Mouse (Mus musculus) testis, adult 2 months (tissue): ENCODE data around the gene Acaca. TPM values are rescaled to one million over a fixed set of nuclear protein-coding genes. Genes with fewer than 3 reads are reported as not detected.

Source experiments
- H3K27ac ChIP-seq: fragments of 200-500 bp; 2 replicates; pipeline ENCODE4 v1.5.1; 2012; ENCODE audit warnings: low read depth, low read length; ENCODE audit not compliant: control insufficient read depth, insufficient read depth
- H3K27me3 ChIP-seq: fragments of 200-500 bp; 2 replicates; pipeline ENCODE4 v1.6.1; 2012; ENCODE audit warnings: mild to moderate bottlenecking, low read length, moderate library complexity; ENCODE audit not compliant: control insufficient read depth, insufficient read depth
- H3K36me3 ChIP-seq: fragments of 200-500 bp; 2 replicates; pipeline ENCODE4 v1.6.1; 2012; ENCODE audit warnings: mild to moderate bottlenecking, low read length; ENCODE audit not compliant: control insufficient read depth, insufficient read depth
- H3K4me1 ChIP-seq: fragments of 200-500 bp; 2 replicates; pipeline ENCODE4 v1.6.1; 2012; ENCODE audit warnings: low read length; ENCODE audit not compliant: control insufficient read depth, insufficient read depth
- H3K4me3 ChIP-seq: fragments of 200-500 bp; 2 replicates; pipeline ENCODE4 v1.5.1; 2012; ENCODE audit warnings: low read depth, mild to moderate bottlenecking, low read length, moderate library complexity, mixed read lengths; ENCODE audit not compliant: control insufficient read depth
- CTCF ChIP-seq: fragments of 200-500 bp; IDR thresholded peaks from 2 replicates; pipeline ENCODE4 v1.5.1; 2012; ENCODE audit warnings: low read depth, mild to moderate bottlenecking, inconsistent platforms, low read length, moderate library complexity; ENCODE audit not compliant: control insufficient read depth, insufficient read depth, insufficient replicate concordance
- POLR2A ChIP-seq: fragments of 200-500 bp; IDR thresholded peaks from 2 replicates; pipeline ENCODE4 v1.6.1; 2012; ENCODE audit warnings: low read depth, mild to moderate bottlenecking, inconsistent platforms, low read length, moderate library complexity; ENCODE audit not compliant: control insufficient read depth
- polyA plus RNA-seq: library from polyadenylated mRNA; depleted of rRNA; stranded (reverse); fragments of >200 nt; gene quantifications from 2 replicates; pipeline ENCODE4 v1.2.3, GENCODE M21; 2012

Gene Acaca
- polyA plus RNA-seq, 1 experiment, result 11.2 TPM

DNA sequence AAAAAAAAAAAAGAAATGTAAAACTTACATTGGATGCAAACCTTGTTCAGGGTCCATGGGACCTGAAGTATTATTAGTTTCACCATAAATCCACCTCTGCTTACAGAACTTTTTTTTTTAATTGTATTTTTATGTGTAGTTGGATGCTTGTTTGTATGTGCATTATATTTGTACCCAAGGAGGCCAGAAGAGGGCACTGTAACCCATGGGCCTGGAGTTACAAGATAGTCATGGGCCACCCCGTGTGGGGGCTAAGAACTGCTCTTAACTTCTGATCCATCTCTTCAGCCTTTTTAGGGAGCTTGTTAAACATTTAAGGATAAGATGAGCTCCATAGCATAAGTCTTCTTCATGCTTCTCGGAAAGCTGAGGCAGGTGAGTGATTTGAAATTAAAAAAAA is 21.4 kb downstream of the Acaca start:
- Histone ChIP-seq H3K27me3 (no peaks in the 10 kb centered on the region), H3K4me3 (no peak overlapping the region), H3K27ac (no peak overlapping the region), H3K36me3 (no peaks in the 10 kb centered on the region), H3K4me1 (no peaks in the 10 kb centered on the region)
- TF ChIP-seq CTCF (no peak), POLR2A (no peak)

DNA sequence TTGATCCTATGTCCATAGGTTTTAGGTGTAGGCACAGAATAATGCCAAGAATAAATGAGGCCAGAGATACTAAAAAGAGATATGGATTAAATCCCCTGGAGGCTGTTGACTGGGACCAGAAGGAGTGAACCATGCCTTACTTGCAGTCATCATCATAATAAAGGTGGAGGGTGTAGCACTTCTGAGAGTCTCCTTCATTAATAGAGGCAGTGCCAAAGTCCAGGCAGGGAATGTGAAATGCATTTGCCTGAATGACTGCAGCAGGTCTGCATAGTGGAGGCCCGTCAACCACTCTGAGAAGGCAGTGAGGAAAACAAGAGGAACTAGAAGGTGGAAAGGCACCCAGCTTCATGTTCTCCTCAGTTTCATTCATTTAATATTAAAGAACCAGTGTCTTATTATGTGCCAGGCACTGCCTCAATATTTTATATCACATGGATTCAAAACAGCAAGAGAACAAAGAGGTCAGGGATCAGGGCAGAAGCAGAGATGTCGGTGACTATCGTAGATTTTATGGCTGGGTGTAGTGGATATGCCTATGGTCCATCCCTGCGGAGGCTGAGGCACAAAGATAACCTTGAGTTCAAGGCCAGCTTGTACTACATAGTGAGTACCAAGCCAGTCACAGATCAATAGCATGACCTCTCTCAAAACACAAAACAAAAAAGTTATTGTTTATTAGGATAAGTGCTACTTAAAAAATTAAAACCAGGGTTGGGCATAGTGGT is 27.2 kb downstream of the Acaca start:
- no peaks in the 10 kb centered on the region for H3K36me3 ChIP-seq
- TF ChIP-seq CTCF, result no peak
- no peak for TF ChIP-seq POLR2A
- H3K4me3 ChIP-seq, result no peak overlapping the region
- no peaks in the 10 kb centered on the region for H3K4me1 ChIP-seq
- no peak overlapping the region for H3K27ac ChIP-seq
- H3K27me3 ChIP-seq, result no peaks in the 10 kb centered on the region

DNA sequence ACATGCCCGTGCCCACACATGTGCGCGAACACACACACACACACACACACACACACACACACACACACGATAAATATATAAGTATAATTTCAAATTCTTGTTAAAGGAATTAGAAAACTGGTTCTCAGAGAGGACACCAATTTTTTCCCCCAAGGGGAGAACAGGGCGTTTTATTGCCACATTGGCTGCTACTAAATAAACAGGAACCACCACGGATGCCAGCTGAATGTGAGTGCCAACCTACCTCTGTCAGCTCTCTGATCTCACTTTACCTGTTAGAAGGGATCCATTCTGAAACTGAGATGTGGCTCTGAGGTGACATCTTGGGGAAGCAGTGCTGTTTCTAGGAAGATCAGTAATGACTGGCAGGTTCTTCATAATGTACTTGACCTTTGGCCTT is 34.7 kb downstream of the Acaca start:
- Histone ChIP-seq H3K27me3 (no peaks in the 10 kb centered on the region), H3K4me1 (no peaks in the 10 kb centered on the region), H3K36me3 (no peaks in the 10 kb centered on the region), H3K4me3 (no peak overlapping the region), H3K27ac (no peak overlapping the region)
- no peak for TF ChIP-seq CTCF

DNA sequence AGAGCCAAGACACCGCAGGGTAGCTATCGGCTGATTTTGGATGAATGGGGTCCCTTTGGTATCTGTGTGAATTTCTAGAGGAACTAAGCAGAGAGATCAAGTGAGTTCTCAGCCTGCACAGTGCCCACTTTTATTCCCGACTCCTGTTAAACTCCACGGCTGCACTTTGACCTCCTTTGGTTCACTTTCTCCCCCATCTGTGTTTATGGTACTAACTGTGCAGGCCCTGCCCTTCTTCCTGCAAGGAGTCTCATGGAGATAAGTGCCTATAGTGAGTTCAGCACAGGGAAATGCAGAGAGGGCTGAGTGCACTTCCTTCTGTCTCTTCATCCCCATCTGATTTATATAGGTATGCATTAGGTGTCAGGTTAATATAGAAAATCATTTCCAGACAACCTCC is 35.1 kb downstream of the Acaca start:
- no peak for TF ChIP-seq POLR2A
- TF ChIP-seq CTCF, result no peak

DNA sequence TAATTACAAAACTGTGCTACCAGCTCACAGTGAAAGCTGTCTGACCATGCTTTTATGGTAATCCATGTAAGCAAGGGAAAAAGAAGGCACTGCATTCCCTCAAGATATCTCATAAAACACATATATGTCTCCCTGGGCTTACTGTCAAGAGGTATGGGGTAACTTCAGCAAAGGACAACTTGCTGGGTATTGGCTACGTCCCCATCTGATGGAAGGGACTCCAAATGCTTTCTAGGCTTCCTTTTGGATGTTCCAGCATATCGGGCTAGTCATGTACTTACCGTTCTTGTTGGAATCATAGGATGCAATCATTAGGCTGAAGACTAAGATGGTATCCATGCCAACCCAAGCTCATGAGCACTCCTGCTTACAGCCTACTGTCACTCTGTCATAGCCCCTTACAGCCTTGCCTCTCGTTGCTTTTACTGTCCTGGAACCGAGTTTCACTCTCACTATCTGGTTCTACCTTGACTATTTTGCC is 37.6 kb downstream of the Acaca start, which contains the start of gene Gm11437:
Gene Gm11437, minus strand, starts transcription at position 431 of the 481 bp plus-strand sequence.
- no peaks in the 10 kb centered on the region for H3K36me3 ChIP-seq
- H3K27ac ChIP-seq, result no peak within 1 kb of the TSS
- H3K27me3 ChIP-seq, result no peaks in the 10 kb centered on the region
- no peak within 1 kb of the TSS for H3K4me3 ChIP-seq
- no peak for TF ChIP-seq POLR2A
- no peak for TF ChIP-seq CTCF
- H3K4me1 ChIP-seq, result no peaks in the 10 kb centered on the region

More for the DNA sequence above, 35.1 kb downstream of the Acaca start:
- Histone ChIP-seq H3K36me3 (no peaks in the 10 kb centered on the region), H3K4me1 (no peaks in the 10 kb centered on the region), H3K4me3 (no peak overlapping the region), H3K27ac (no peak overlapping the region), H3K27me3 (no peaks in the 10 kb centered on the region)

DNA sequence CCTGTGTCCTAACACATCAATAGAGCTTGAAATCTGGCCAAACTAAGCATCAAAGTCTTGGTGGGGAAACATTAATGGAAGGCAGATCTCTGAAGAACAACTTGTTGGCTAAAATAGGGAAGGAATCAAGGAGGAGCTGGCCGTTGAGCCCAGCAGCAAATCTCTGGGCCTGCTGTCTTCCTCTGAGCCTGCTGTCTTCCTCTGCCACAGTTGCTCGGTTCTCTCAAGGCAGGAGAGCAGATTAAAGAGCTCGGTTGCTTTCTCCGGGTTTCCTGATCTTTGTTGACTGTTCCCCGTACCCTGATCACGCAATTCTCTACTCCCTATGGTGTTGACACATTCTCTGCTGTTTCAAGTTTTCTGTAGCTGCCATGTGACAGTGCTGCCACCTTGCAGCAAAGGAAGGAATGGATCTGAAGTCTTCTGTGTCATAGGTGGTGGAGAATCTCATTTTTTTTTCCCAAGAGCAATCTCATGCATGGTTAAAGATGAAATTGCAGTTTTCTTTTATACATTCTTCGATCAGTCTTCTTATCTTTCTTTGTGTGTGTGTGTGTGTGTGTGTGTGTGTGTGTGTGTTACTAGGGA is 39.3 kb downstream of the Acaca start:
- TF ChIP-seq CTCF (no peak), POLR2A (no peak)
- Histone ChIP-seq H3K36me3 (no peaks in the 10 kb centered on the region), H3K27ac (no peak overlapping the region), H3K27me3 (no peaks in the 10 kb centered on the region), H3K4me3 (no peak overlapping the region), H3K4me1 (no peaks in the 10 kb centered on the region)

DNA sequence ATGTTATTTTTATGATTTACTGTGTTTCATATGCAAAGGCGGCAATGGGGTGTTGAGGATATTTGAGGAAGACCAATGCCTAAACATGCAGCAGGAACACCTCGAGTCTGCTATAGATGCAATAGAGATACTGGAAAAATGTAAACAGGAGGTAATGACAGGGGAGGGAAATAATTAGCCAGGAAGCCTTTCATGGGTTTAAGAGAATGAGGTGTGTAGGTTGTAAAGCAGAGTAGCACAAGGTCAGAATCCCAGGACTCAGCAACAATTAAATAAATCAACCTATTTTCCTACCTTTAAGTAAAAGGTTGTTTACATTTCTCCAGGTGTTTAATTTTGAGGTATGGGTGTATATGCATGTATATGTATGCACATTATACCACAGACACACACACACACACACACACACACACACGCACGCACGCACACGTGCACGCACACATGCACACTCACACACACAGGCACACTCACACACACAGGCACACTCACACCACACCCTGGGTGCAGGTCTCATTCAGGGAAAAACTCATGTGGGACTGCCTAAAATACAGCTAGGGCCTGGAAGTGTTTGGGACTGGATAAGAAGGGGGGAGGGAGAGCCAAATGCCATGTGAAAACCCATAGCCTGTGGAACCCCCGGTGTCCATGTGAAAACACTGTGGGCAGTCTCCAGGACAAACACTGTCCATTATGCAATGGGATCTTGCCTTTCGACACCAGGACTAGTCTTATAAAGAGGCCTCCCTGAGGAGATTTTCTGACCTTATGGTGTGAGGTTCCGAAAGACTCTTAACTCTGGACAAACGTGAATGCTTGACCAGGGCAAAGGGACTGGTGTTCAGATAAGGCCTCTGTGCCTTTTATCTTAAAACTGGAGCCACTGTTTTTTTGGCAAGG is 43.3 kb downstream of the Acaca start:
- no peak for TF ChIP-seq POLR2A
- TF ChIP-seq CTCF, result no peak
- no peaks in the 10 kb centered on the region for H3K36me3 ChIP-seq

More for the DNA sequence above, 43.3 kb downstream of the Acaca start:
- no peaks in the 10 kb centered on the region for H3K4me1 ChIP-seq
- no peaks in the 10 kb centered on the region for H3K27me3 ChIP-seq
- H3K4me3 ChIP-seq, result no peak overlapping the region
- H3K27ac ChIP-seq, result no peak overlapping the region
